Mouse (Mus musculus) megakaryocyte progenitor cell, adult 5-6 weeks (primary cell): ENCODE measurements at regions not wholly inside any gene's neighbourhood (a gene's known extent, or its start where the extent isn't known, plus 50 kb on each side); places are given as distances from the start of the nearest gene placed in this dataset.
A peak's percentile ranks its signal among the peaks of the same experiment; 100 is the strongest.

Source experiments
- ATAC-seq: replicated peaks from 2 replicates; pipeline ENCODE4 v1.8.0; 2016; ENCODE audit warnings: mild to moderate bottlenecking, moderate TSS enrichment, inconsistent platforms; ENCODE audit not compliant: poor library complexity

GRCm38 (mm10) chr11:44156081-44156480 lies 243.8 kb upstream of the Il12b start:
- ATAC-seq: no peak

- no peak for ATAC-seq
Observed at GRCm38 (mm10) chr11:44156490-44157345, 243.1 kb upstream of the Il12b start.

GRCm38 (mm10) chr11:44158236-44158635 lies 241.6 kb upstream of the Il12b start:
- ATAC-seq: no peak

- ATAC-seq: no peak
Observed at GRCm38 (mm10) chr11:44161734-44162418, 238.0 kb upstream of the Il12b start.

GRCm38 (mm10) chr11:44163049-44163448 lies 236.8 kb upstream of the Il12b start:
- no peak for ATAC-seq

DNA sequence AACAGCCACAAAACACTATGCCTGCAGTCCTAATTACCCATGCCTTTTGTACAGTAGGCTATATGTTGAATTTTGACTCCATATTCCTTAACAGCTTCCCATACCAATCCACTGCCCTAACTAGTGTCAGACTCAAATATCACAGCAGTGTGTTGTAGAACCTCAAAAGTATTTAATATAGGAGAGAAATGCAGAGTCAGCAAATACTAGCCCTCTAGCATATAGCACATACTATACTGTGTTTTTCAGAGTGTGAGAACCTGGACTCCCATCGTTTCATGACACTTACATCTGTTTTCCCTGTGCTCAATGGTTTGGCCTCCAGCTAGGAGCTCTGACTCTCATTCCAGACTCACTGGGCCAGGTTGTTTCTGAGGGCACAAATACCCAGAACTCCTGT lies 236.1 kb upstream of the Il12b start:
- no peak for ATAC-seq

DNA sequence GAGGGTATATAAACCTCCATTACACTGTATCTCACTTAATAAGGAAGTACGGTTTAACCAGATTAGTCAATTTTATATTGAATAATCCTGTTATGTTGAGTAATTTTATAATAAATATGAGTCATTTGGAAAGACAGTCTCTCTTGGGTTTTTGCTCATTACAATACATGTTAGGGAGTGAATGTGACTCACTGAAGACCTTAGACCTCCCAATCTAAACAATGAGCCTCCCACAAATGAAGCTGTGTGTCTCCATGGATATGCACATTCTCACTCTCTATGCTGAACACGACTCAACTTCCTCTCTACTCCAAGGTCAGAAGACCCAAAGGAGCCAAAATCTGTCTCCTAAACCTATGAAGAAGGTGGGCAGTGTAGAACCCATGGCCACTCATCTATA lies 235.7 kb upstream of the Il12b start:
- no peak for ATAC-seq

GRCm38 (mm10) chr11:44167724-44168500 lies 232.0 kb upstream of the Il12b start:
- no peak for ATAC-seq

GRCm38 (mm10) chr11:44172478-44172877 lies 227.4 kb upstream of the Il12b start:
- ATAC-seq: peak; percentile 24

GRCm38 (mm10) chr11:44173196-44173595 lies 226.7 kb upstream of the Il12b start:
- ATAC-seq: no peak

DNA sequence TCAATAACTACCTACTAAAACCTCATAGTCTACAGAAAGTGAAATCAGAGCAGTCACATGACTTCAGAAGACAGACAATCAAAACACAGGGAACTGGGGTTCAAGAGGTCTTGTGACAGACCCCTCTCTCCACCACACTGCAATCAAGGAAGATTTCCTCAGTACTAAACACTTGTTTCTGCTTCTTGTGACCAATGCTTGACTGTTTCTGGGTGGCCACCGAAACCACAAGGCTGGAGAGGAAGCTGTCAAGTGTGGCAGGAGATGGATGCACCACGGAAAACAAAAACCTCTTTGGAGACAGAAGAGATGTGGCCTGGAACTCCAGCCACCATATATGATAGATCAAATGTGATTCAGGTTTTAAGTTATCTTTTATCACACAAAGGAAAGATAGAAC lies 225.3 kb upstream of the Il12b start:
- ATAC-seq: peak; percentile 97

- ATAC-seq: no peak
Observed at GRCm38 (mm10) chr11:44179711-44180110, 220.2 kb upstream of the Il12b start.

- peak; percentile 99 for ATAC-seq
Observed at GRCm38 (mm10) chr11:44183823-44184222, 216.0 kb upstream of the Il12b start.

- ATAC-seq: no peak
Observed at GRCm38 (mm10) chr11:44185218-44185890, 214.5 kb upstream of the Il12b start.

GRCm38 (mm10) chr11:44188202-44188601 lies 211.7 kb upstream of the Il12b start:
- no peak for ATAC-seq

DNA sequence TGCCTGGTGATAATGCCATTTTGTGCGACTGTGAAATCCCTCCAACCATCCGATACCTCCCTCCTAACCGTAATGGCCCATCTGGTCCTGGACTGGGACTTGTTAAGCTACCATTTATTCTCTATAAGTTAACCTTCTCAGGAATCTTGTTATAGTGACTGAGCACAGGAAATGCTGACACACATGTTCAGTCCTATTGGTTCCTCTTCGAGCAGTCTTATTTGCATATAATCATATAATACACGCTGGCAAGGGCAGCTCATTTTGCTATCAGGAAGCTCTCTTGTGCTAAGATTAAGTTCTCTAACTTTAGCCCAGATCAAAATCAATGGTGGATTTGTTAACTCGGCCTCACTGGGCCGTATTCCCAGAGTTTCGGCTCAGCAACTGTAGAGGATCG lies 206.1 kb upstream of the Il12b start:
- no peak for ATAC-seq

DNA sequence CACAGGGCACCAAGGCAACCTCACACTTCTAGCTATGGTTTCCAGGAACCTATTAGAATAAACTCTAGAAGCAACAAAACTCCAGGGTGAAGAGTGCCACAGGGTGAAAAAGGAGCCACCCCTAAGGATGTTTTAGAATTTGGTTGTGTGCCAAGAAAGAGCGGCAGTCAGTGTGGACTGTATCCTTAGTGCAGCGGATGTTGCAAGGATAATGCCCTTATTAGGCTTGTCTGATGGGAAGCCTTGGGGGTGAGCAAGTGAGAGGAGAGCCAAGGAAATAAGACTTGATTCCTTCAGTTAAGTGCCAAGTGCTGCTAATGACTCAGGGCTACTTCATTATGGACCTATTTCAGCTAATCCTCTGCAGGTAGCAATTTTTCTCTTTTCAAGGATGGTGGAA lies 197.1 kb upstream of the Il12b start:
- no peak for ATAC-seq

GRCm38 (mm10) chr11:44204384-44204783 lies 195.5 kb upstream of the Il12b start:
- peak; percentile 88 for ATAC-seq

DNA sequence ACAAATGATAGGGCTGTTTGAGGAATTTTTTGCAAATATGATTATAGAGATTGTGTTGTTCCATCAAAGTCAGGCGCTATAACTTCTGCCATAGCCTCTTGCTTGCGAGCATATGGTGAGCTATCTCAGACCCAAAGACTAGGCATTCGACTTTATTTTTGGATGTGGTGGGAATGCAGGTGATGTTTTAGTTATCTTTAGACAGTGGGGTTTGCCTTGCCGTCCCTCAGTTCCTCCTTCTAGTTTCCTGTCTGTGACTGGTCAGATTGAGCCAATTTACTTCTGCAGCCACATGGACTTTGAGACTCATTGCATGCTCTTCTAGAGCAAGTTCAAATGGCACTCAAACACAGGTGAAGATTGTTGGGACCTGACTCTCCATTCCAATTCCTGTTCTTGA lies 193.0 kb upstream of the Il12b start:
- no peak for ATAC-seq

GRCm38 (mm10) chr11:44211871-44212441 lies 187.9 kb upstream of the Il12b start:
- ATAC-seq: peak; percentile 90

GRCm38 (mm10) chr11:44214095-44214494 lies 185.8 kb upstream of the Il12b start:
- ATAC-seq: no peak
